Mouse (Mus musculus) yolk sac, embryonic 10.5 days (tissue): Measurements from ENCODE around the gene Actn1.
A peak's percentile ranks its signal among the peaks of the same experiment; 100 is the strongest.

Experiments used
- DNase-seq: peaks from one replicate; pipeline ENCODE4 v3.0.0-alpha.2; 2017; ENCODE audit warnings: low spot score

Gene Actn1

DNA sequence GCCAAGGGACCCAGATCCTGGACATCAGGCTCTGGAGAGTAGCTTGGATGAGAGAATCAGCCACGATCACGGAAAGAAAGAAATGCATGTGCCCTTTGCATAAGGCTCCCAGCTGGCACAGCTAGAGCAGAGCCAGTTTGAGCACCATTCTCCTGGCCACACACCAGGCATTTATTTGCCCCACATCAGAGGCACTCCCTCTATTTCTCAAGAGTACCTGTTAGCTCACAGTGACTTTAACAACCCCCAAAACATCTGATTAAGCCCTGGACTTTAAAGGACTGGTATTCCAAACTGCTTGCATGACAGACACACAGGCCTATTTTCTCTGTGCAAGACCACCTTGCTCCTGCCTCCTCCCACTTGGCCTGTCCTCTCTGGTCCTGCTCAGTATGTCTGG, 78.3 kb downstream of the Actn1 start:
- no peak for DNase-seq

DNA sequence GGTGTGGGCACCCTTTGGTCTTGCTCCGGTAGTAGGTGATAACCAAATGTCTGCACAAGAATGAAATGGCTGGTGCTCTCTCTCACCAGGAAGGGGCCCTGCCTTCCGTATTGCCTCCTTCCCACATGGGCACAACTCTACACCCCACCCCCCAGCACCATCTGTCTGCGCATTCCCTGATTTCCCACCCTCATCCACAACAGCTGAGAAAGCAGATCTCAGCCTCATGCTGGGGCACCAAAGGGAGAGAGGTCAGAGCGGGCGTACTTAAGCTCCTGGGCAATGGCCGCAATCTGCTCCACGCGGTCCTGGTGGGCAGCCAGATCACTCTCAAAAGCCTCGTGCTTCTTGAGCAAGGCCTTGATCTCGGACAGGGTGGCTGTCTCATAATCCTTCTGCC, 82.1 kb downstream of the Actn1 start:
- no peak for DNase-seq

DNA sequence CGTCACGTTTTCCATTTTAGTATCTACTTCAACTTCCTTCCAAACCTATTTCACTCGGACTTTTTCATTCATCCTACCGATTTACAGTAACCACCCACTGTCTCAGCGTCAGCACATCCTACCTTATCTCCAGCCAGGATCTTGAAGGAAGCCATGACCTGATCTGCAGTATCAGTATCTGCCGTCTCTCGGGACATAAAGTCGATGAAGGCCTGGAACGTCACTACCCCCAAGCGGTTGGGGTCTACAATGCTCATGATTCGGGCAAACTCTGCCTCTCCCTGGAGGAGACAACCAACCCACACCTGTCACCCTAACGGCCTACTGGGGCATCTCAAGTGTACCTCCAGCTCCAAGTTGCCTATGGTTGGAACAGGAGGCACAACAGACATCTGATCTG, 91.4 kb downstream of the Actn1 start:
- no peak for DNase-seq

- DNase-seq = peak; percentile 77
Measured at GRCm38 (mm10) chr12:80168178-80168686, 91.9 kb downstream of the Actn1 start.

DNA sequence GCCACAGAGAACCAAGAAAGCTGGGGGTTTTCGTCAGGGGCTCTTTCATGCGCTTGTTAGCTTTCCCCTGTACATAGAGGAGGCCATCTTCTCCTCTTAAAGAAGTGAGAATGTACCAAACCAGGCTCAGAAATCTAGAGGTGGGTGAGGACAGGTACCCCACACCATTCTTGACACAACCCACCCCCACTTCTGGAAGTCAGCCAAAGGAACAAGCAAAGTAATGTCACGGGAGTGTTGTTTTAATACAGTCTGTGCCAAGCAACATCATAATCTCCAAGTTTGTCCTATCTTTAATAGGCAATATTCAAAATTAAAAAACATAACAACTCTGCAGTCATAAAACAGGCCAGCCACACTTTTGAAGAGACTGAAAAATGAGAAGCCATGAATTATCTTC, 92.8 kb downstream of the Actn1 start:
- no peak for DNase-seq

DNA sequence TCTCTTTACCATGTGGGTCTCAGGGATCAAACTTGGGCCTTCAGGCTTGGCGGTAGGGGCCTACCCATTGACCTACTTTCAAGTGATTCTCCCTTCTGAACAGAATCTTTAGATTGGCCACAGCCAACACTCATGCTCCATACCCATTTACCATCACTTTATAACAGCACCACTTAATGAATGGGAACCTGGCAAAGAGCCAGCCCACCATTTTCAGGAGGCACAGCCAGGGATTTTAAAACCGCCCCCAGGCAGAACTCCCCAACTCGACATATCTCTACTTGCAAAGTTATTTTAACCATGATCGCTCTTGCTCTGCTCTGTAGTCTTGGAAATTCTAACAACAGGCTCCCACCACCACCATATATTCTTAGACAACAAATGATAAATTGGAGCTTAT, 93.5 kb downstream of the Actn1 start:
- no peak for DNase-seq

GRCm38 (mm10) chr12:80164526-80164925, 95.6 kb downstream of the Actn1 start:
- no peak for DNase-seq

DNA sequence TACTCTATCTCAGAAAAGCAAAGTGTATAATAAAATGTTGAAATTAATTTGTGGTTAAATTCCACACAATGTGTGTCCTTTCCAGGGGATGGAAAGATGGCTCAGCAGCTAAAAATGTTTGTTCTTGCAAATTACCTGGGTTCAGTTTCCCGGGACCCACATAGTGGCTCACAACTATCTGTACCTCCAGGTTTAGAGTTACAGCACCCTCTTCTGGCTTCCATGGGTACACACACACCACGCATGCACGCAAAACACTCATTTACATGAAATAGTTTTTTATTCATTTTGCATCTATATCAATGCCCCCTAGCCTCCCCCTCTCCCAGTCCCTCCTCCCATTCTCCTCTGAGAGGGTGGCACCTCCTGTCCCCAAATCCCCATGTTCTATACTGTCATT, 97.7 kb downstream of the Actn1 start:
- no peak for DNase-seq

DNA sequence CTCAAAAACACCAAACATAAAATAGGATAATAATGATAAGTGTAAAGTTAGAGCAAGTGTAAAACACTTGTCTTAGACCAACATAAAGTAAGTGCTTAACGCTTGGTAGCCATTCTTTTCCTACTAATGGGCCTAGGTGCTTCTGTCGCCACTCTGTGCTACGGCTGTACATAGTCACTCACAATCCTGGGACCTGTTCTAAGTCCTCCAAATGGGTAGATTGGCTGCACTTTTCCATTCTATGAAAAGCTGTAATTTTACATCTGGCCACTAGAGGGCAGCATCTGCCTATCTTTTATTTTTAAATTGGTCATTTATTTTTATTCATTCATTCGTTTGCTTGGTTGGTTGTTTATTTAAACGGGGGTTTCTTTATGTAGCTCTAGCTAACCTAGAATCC, 102.5 kb downstream of the Actn1 start:
- DNase-seq = no peak

GRCm38 (mm10) chr12:80153687-80154326, 106.4 kb downstream of the Actn1 start:
- DNase-seq = no peak

DNA sequence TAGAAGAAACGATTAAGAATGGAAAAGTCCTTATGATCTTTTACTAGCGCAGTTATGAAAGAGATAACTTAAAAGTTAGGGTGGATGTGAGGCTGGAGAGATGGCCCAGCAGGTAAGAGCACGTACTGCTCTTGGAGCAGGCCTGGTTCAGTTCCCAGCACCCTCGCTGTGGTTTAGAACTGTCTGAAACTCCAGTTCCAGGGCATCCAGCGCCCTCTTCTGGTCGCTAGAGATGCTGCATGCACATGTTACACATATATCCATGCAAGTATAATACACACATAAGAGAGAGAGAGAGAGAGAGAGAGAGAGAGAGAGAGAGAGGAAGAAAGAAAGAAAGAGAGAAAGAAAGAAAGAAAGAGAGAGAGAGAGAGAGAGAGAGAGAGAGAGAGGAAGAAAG, 107.1 kb downstream of the Actn1 start:
- DNase-seq = no peak

GRCm38 (mm10) chr12:80151821-80152220, 108.3 kb downstream of the Actn1 start:
- DNase-seq = no peak

GRCm38 (mm10) chr12:80150624-80151023, 109.5 kb downstream of the Actn1 start:
- peak; percentile 64 for DNase-seq

- DNase-seq = no peak
Measured at GRCm38 (mm10) chr12:80147563-80148214, 112.5 kb downstream of the Actn1 start.

GRCm38 (mm10) chr12:80146227-80147223, 113.6 kb downstream of the Actn1 start:
- peak; percentile 91 for DNase-seq

DNA sequence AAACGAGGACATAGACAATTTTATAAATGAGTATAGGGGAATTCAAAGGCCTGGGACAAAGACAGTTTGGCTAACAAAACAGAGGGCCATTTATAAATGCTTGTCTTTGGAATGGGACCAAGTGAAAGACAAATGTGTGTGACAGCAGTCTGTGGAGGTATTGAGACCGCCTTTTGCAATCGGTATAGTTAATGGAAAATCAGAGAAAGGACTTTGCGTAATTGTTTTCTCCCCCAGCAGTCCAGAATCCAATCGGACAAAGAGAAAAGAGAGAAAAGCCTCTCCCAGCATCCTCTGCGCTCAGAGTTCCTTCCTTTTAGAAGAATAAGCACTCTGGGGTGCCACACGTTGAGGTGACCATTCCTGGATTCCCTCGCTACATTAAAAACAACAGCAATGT, 114.8 kb downstream of the Actn1 start:
- peak; percentile 59 for DNase-seq

DNA sequence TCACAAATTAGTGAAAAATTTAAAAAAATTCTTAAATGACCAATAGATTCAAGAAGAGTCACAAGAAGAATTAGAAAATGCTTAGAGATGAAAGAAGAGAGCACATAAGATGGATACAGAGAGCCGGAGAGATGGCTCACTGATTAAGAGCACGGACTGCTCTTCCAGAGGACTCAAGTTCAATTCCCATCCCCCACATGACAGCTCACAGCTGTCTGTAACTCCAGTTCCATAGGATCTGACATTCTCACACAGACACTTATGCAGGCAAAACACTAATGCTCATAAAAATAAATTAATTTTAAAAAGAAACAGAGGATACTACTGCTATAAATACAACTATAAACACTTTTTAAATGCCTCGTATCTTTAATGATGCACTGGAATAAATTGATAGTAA, 115.3 kb downstream of the Actn1 start:
- DNase-seq = no peak

GRCm38 (mm10) chr12:80141470-80141869, 118.7 kb downstream of the Actn1 start:
- DNase-seq = no peak

DNA sequence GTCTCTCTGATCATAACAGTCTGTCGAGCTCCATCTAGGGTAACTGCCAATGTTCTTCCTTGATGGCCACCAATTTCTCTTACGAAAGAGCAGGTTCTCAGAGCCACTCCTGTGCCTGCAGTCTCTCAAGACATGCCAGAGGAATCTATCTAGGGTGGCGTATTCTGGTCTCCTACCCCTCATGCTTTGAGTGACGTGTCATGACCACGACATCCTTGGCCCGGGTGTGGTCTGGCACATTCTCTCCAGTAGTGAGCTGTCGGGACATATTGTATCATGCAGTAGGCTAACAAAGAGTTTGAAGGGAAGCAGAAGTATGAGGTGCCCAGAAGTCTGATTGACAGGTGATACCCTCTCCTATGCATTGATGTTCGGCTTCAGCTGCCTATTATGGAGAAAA, 119.2 kb downstream of the Actn1 start:
- no peak for DNase-seq

DNA sequence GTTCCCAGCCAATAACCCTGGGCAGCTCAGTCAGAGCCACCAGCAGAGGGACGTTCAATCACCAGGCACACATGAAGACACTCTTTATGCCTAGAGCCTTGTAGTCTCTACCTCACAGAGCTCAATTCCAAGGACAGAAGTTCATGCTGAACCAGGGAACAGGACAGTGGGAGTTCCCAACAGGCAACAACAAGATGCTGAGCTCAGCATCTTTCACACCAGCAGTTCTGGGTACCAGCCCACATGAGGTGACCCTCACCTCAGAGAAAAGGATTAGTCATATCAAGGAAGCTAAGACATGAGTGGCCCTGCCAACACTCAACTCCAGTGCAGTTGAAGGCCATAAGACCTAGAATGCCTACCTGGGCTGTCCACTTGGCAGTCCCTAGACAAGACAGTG, 122.4 kb downstream of the Actn1 start:
- no peak for DNase-seq

DNA sequence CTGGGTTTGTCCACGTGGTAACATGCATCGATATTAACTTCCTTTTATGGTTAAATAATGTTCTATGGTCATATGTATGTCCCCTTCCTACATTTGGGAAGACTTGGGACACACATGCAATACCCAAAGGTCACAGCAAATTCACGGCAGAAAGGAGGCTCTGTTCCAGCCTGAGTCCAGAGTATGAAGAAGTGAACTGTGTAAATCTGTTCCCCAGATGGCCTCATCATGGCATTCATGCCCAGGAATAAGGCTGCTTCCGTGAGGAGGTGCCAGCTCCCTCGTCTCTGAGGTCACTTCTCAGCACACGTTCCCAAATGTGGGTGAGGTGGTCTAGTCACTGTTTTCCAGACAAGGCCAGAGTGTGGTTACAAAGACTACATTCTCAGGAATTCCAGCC, 122.9 kb downstream of the Actn1 start:
- DNase-seq = no peak

DNA sequence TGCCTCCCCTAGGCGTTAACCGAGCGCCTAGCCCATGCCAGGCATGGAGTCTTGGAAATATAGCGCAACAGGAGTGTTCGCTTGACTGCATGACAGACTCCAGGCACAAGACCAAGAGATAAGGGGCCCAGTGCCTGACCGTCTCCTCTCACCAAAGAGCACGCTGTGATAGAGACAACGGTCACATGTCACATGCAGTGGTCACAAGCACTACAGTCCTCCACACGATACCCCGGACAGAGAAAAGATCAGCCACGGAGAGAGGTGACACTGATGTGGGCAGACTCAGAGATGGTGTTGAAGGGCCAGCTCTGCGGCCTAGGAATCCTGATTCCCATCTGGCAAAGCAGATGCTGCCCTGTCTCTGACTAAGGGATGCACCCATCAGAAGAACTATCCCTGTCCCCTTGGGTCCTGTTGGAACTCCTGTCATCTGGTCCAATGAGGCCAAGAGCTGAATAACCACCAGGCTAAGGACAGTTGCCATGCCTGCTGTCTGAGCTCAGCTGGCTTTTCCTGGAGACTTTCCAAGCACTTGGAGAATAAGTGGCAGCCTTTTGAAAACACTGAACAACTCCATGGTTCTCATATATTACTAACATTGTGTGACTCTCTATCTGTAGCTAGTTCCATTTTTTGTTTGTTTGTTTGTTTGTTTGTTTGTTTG, 123.8 kb downstream of the Actn1 start:
- DNase-seq = no peak
